Comparison of ENCODE assay signal across 39 mouse cellular contexts in genomic region chr17:36486687-36487230, GRCm38 (mm10). TPM values are rescaled to one million over a fixed set of nuclear protein-coding genes. Genes with fewer than 3 reads are reported as not detected.
"Had no signal": no experiment of that assay in that cellular context is flagged by ENCODE, and none has a peak within 500 bp of the region (broad histone marks: within the 10 kb centered on the region; RNA-seq: fewer than 3 reads in every experiment).

No protein-coding gene starts in this region.

- H3K9ac ChIP-seq: embryonic facial prominence, embryonic 12.5 days; embryonic facial prominence, embryonic 13.5 days; embryonic facial prominence, embryonic 15.5 days; forebrain, embryonic 12.5 days; forebrain, embryonic 13.5 days; forebrain, embryonic 15.5 days; forebrain, postnatal 0 days had no signal

- H3K4me2 ChIP-seq: embryonic facial prominence, embryonic 12.5 days; embryonic facial prominence, embryonic 13.5 days; embryonic facial prominence, embryonic 15.5 days; forebrain, embryonic 12.5 days; forebrain, embryonic 13.5 days; forebrain, embryonic 15.5 days had no signal

- DNase-seq: cerebellum, adult 18-20 months; cerebellum, adult 2 months; cerebellum, adult 8-10 months; cerebellum, adult 9-10 months; cerebellum, adult 9-11 months; cerebellum, postnatal 10 days; cerebellum, postnatal 14 days; cerebellum, postnatal 25 days; cerebellum, postnatal 36 days; embryo, embryonic 11 days; forebrain, postnatal 0 days; gastrocnemius, adult 2 months; gastrocnemius, postnatal 10 days; gastrocnemius, postnatal 14 days; gastrocnemius, postnatal 25 days; gastrocnemius, postnatal 36 days; heart, adult 11 months; heart, adult 18-20 months; heart, adult 2 months had no signal

- H3K27ac ChIP-seq: embryonic facial prominence, embryonic 10.5 days; embryonic facial prominence, embryonic 12.5 days; embryonic facial prominence, embryonic 13.5 days; embryonic facial prominence, embryonic 15.5 days; forebrain, embryonic 10.5 days; forebrain, embryonic 12.5 days; forebrain, embryonic 13.5 days; forebrain, embryonic 15.5 days; gastrocnemius, adult 2 months; heart, adult 2 months had no signal

- H3K4me3 ChIP-seq: embryonic facial prominence, embryonic 10.5 days; embryonic facial prominence, embryonic 12.5 days; embryonic facial prominence, embryonic 13.5 days; embryonic facial prominence, embryonic 15.5 days; erythroblast, embryonic 14.5 days; forebrain, embryonic 10.5 days; forebrain, embryonic 12.5 days; forebrain, embryonic 13.5 days; forebrain, embryonic 15.5 days; gastrocnemius, adult 2 months; heart, adult 2 months had no signal

- H3K36me3 ChIP-seq: embryonic facial prominence, embryonic 10.5 days; embryonic facial prominence, embryonic 12.5 days; embryonic facial prominence, embryonic 13.5 days; embryonic facial prominence, embryonic 15.5 days; forebrain, embryonic 10.5 days; forebrain, embryonic 12.5 days; forebrain, embryonic 15.5 days had no signal

- H3K27me3 ChIP-seq: embryonic facial prominence, embryonic 12.5 days; embryonic facial prominence, embryonic 13.5 days; embryonic facial prominence, embryonic 15.5 days; forebrain, embryonic 12.5 days; forebrain, embryonic 13.5 days; forebrain, embryonic 15.5 days had no signal

- ATAC-seq: forebrain, embryonic 13.5 days; forebrain, embryonic 14.5 days; forebrain, embryonic 15.5 days; forebrain, embryonic 16.5 days; forebrain, postnatal 0 days had no signal

- H3K4me1 ChIP-seq: embryonic facial prominence, embryonic 10.5 days; embryonic facial prominence, embryonic 12.5 days; embryonic facial prominence, embryonic 13.5 days; embryonic facial prominence, embryonic 15.5 days; forebrain, embryonic 10.5 days; forebrain, embryonic 12.5 days; forebrain, embryonic 13.5 days; forebrain, embryonic 15.5 days had no signal

- H3K9me3 ChIP-seq: embryonic facial prominence, embryonic 10.5 days; embryonic facial prominence, embryonic 12.5 days; embryonic facial prominence, embryonic 13.5 days; embryonic facial prominence, embryonic 15.5 days; forebrain, embryonic 10.5 days; forebrain, embryonic 12.5 days; forebrain, embryonic 13.5 days; forebrain, embryonic 15.5 days had no signal

RNA-seq across cellular contexts. Expression of gene H2-M10.4, which starts 24.6 kb away (rescaled TPM):
- total RNA-seq: common myeloid progenitor, adult 5-6 weeks; forebrain, postnatal 0 days; gastrocnemius, adult 18-20 months; gastrocnemius, adult 2 months; gastrocnemius, adult 8-10 months; gastrocnemius, postnatal 10 days; gastrocnemius, postnatal 14 days; gastrocnemius, postnatal 25 days; gastrocnemius, postnatal 36 days; gastrocnemius, postnatal 4 days; heart, adult 18-20 months; heart, adult 2 months had no signal
- polyA plus RNA-seq: cerebellum, adult 2 months; cortical plate, adult 2 months; embryonic facial prominence, embryonic 10.5 days; embryonic facial prominence, embryonic 11.5 days; embryonic facial prominence, embryonic 12.5 days; embryonic facial prominence, embryonic 13.5 days; embryonic facial prominence, embryonic 14.5 days; embryonic facial prominence, embryonic 15.5 days; erythroblast, embryonic 14.5 days; forebrain, embryonic 10.5 days; forebrain, embryonic 12.5 days; forebrain, embryonic 13.5 days; forebrain, embryonic 14.5 days; forebrain, embryonic 15.5 days; forebrain, embryonic 16.5 days; forebrain, postnatal 0 days; frontal cortex, adult 2 months; gonadal fat pad, adult 2 months; heart, adult 2 months had no signal
